Mouse (Mus musculus): ENCODE measurements around the gene Idh3a. TPM values are rescaled to one million over a fixed set of nuclear protein-coding genes. Genes with fewer than 3 reads are reported as not detected.

Gene Idh3a
- polyA plus RNA-seq, 1 experiment: 84.4 TPM

DNA sequence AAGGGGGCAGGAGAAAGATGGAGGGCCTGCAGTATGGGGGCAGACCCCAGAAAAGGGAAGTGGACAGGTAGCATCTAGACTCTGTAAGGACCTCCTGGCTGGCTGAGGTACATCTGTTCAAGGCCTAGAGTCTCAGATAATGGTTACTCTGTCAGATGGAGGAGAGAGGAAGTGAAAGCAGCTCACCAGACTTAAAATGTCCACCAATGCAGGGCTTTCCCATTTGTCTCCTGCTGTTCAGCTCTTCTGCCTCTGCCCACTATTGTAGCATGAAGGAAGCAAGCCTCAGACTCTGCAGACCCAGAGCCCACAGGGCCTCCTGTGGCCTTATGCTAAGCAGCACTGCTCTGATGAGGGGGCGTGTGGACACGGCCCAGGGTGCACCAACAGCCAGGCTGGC lies 31.1 kb upstream of the Idh3a start:
- H3K36me3 ChIP-seq (ENCODE audit: control insufficient read depth, insufficient read depth): no peaks in the 10 kb centered on the region
- H3K79me2 ChIP-seq (ENCODE audit: control insufficient read depth, insufficient read depth): no peaks in the 10 kb centered on the region
- H3K4me3 ChIP-seq (ENCODE audit: insufficient read depth, poor library complexity, severe bottlenecking): no peak overlapping the region
- TF ChIP-seq USF1 (IDR thresholded peaks at IDR 0.05; ENCODE audit: low read depth): no peak
- no peak for TF ChIP-seq FOSL1 (IDR thresholded peaks at IDR 0.05; ENCODE audit: insufficient read depth, low read length, poor library complexity, severe bottlenecking)
- TF ChIP-seq MYOG (IDR thresholded peaks at IDR 0.05; ENCODE audit: control insufficient read depth, extremely low read depth, insufficient read length): no peak
- TF ChIP-seq MYOD1 (IDR thresholded peaks at IDR 0.05; ENCODE audit: control insufficient read depth, insufficient read length, low read depth): no peak
- TF ChIP-seq CTCF (IDR thresholded peaks at IDR 0.05; ENCODE audit: control insufficient read depth, insufficient read depth, insufficient read length): no peak
- TF ChIP-seq MAX (IDR thresholded peaks at IDR 0.05): no peak
- TF ChIP-seq CEBPB (IDR thresholded peaks at IDR 0.05; ENCODE audit: low read depth): no peak
- no peaks in the 10 kb centered on the region for H3K79me3 ChIP-seq (ENCODE audit: low read depth)
- H3K27me3 ChIP-seq (ENCODE audit: control insufficient read depth, insufficient read depth, insufficient read length): peaks cover 4% of the 10 kb centered on the region
- no peak overlapping the region for H3ac ChIP-seq (ENCODE audit: control insufficient read depth, insufficient read length, low read depth)

DNA sequence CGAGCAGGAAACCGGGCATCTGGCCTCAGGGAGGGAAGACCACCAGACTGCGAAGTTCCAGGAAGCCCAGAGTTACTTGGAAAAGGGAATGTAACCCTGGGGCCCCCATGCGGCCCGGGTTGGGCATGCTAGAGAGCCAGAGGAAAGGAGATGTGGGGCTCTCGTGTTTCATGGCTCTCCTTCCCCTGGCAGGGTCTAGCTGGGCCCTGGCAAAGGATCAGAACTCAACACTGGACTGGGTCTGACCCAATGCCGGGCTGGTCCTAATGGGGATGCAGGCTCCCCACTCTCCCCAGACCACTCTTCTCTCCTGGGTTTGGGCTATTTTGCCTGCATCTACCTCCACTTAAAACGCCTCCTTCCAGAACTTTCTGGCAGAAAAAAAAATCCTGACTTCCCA lies 27.4 kb upstream of the Idh3a start:
- H3K27me3 ChIP-seq (ENCODE audit: control insufficient read depth, insufficient read depth, insufficient read length): peaks cover 4% of the 10 kb centered on the region
- H3K36me3 ChIP-seq (ENCODE audit: control insufficient read depth, insufficient read depth): no peaks in the 10 kb centered on the region
- no peak overlapping the region for H3ac ChIP-seq (ENCODE audit: control insufficient read depth, insufficient read length, low read depth)
- no peaks in the 10 kb centered on the region for H3K79me3 ChIP-seq (ENCODE audit: low read depth)
- H3K4me3 ChIP-seq (ENCODE audit: insufficient read depth, poor library complexity, severe bottlenecking): no peak overlapping the region
- no peaks in the 10 kb centered on the region for H3K79me2 ChIP-seq (ENCODE audit: control insufficient read depth, insufficient read depth)
- TF ChIP-seq MAX (IDR thresholded peaks at IDR 0.05) (no peak), MYOG (IDR thresholded peaks at IDR 0.05; ENCODE audit: control insufficient read depth, extremely low read depth, insufficient read length) (no peak)

DNA sequence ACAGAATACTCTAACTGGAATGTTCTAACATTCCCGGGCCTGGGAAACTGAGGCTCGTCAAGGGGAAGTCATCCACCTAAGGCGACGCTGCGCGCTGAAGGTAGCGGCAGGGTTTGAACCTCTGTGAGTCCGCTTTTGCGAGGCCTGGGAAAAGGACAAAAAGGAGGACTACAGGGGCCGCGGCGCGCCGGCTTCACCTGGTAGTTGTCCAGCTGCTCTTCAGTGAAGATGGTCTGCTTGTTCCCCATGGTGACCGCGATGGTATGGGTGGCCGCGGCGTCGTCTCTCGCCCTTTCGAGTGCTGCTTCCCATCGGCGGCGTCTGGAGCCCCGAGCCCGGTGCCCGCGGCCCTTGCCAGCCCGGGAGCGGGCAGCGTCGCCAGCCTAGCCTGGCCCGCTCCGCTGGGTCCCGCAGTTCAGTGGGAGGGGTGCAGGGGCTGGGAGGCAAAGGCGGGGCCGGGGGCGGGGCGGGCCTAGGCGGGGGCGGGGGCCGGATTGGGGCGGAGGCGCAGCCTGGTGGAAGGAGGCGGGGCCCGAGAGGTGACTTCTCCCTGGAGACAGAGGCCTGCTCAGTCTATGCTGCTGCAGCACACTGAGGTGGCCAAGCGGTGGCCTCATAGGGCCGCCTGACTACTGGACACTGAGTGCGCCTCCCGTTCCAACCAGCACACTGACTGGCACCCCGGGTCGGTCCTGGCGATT lies 26.2 kb upstream of the Idh3a start, which contains the start of gene Cib2:
Gene Cib2, minus strand, starts transcription at position 448 of the 701 bp plus-strand sequence.
- H3K79me3 ChIP-seq (ENCODE audit: low read depth): no peaks in the 10 kb centered on the region
- H3K79me2 ChIP-seq (ENCODE audit: control insufficient read depth, insufficient read depth): no peaks in the 10 kb centered on the region
- H3K27me3 ChIP-seq (ENCODE audit: control insufficient read depth, insufficient read depth, insufficient read length): peaks cover 4% of the 10 kb centered on the region
- TF ChIP-seq CTCF (IDR thresholded peaks at IDR 0.05; ENCODE audit: control insufficient read depth, insufficient read depth, insufficient read length) (peak; percentile 20), FOSL1 (IDR thresholded peaks at IDR 0.05; ENCODE audit: insufficient read depth, low read length, poor library complexity, severe bottlenecking) (no peak)
- H3ac ChIP-seq (ENCODE audit: control insufficient read depth, insufficient read length, low read depth): peak within 1 kb of the TSS; percentile 63
- H3K4me3 ChIP-seq (ENCODE audit: insufficient read depth, poor library complexity, severe bottlenecking): no peak within 1 kb of the TSS
- no peaks in the 10 kb centered on the region for H3K36me3 ChIP-seq (ENCODE audit: control insufficient read depth, insufficient read depth)

DNA sequence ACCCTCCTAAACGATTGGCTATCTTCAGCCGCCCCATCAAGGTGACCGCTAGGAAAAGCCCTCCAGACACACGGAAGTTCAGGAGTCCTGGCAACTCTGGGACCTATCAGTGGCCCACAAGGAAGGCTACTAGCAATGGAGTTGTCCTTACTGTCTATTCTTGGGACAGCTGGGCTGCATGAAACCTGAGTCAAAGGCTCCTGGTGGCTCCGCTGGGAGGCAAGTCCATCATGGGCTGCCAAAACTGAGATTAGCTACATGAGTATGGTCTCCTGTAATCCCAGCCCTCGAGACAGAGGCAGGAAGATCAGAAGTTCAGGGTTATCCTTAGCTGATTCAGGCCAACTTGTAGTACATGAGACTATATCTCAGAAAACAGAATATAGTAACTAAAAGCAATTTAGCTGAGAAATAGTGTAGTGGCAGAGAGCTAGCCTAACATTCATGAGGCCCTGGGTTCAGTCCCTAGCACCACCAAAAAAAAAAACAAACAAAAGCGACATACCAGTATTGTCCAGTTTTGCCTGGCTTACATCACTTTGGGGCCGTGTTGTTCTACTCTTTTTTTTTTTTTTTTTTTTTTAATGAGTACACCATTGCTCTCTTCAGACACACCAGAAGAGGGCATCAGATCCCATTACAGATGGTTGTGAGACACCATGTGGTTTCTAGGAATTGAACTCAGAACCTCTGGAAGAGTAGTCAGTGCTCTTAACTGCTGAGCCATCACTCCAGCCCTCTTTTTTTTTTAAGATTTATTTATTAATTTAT lies 25.1 kb upstream of the Idh3a start:
- H3K79me3 ChIP-seq (ENCODE audit: low read depth): no peaks in the 10 kb centered on the region
- no peaks in the 10 kb centered on the region for H3K79me2 ChIP-seq (ENCODE audit: control insufficient read depth, insufficient read depth)
- no peak overlapping the region for H3K4me3 ChIP-seq (ENCODE audit: insufficient read depth, poor library complexity, severe bottlenecking)
- H3K36me3 ChIP-seq (ENCODE audit: control insufficient read depth, insufficient read depth): no peaks in the 10 kb centered on the region
- no peak overlapping the region for H3ac ChIP-seq (ENCODE audit: control insufficient read depth, insufficient read length, low read depth)
- TF ChIP-seq MAX (IDR thresholded peaks at IDR 0.05): no peak
- no peak for TF ChIP-seq MYOG (IDR thresholded peaks at IDR 0.05; ENCODE audit: control insufficient read depth, extremely low read depth, insufficient read length)
- TF ChIP-seq CTCF (IDR thresholded peaks at IDR 0.05; ENCODE audit: control insufficient read depth, insufficient read depth, insufficient read length): no peak
- no peak for TF ChIP-seq FOSL1 (IDR thresholded peaks at IDR 0.05; ENCODE audit: insufficient read depth, low read length, poor library complexity, severe bottlenecking)
- TF ChIP-seq USF1 (IDR thresholded peaks at IDR 0.05; ENCODE audit: low read depth): no peak
- no peak for TF ChIP-seq CEBPB (IDR thresholded peaks at IDR 0.05; ENCODE audit: low read depth)
- TF ChIP-seq MYOD1 (IDR thresholded peaks at IDR 0.05; ENCODE audit: control insufficient read depth, insufficient read length, low read depth): no peak
- H3K27me3 ChIP-seq (ENCODE audit: control insufficient read depth, insufficient read depth, insufficient read length): peaks cover 4% of the 10 kb centered on the region

DNA sequence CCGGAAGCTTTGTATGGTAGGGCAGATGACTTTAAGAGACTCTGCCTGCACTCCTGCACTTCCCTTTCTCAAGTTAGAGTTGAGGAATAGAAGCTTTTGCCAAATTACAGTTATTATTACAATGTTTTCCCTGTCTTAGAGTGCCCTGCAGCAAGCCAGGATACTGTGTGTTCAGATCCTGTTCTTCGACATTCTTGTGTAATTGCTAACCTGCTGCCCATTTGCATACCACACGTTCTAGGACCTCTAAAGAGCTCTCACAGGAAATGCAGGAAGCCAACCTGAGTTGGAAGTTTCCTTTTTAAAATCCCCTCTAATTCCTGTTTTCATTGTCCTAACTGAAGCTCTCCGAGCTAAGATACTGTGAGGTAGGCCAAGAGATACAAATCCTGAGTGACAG lies 19.2 kb upstream of the Idh3a start:
- no peaks in the 10 kb centered on the region for H3K36me3 ChIP-seq (ENCODE audit: control insufficient read depth, insufficient read depth)
- no peaks in the 10 kb centered on the region for H3K79me3 ChIP-seq (ENCODE audit: low read depth)
- H3ac ChIP-seq (ENCODE audit: control insufficient read depth, insufficient read length, low read depth): no peak overlapping the region
- TF ChIP-seq FOSL1 (IDR thresholded peaks at IDR 0.05; ENCODE audit: insufficient read depth, low read length, poor library complexity, severe bottlenecking) (no peak), MYOG (IDR thresholded peaks at IDR 0.05; ENCODE audit: control insufficient read depth, extremely low read depth, insufficient read length) (no peak), CEBPB (IDR thresholded peaks at IDR 0.05; ENCODE audit: low read depth) (no peak), USF1 (IDR thresholded peaks at IDR 0.05; ENCODE audit: low read depth) (no peak), CTCF (IDR thresholded peaks at IDR 0.05; ENCODE audit: control insufficient read depth, insufficient read depth, insufficient read length) (no peak), MYOD1 (IDR thresholded peaks at IDR 0.05; ENCODE audit: control insufficient read depth, insufficient read length, low read depth) (no peak)
- H3K79me2 ChIP-seq (ENCODE audit: control insufficient read depth, insufficient read depth): no peaks in the 10 kb centered on the region
- no peak overlapping the region for H3K4me3 ChIP-seq (ENCODE audit: insufficient read depth, poor library complexity, severe bottlenecking)
- no peaks in the 10 kb centered on the region for H3K27me3 ChIP-seq (ENCODE audit: control insufficient read depth, insufficient read depth, insufficient read length)

DNA sequence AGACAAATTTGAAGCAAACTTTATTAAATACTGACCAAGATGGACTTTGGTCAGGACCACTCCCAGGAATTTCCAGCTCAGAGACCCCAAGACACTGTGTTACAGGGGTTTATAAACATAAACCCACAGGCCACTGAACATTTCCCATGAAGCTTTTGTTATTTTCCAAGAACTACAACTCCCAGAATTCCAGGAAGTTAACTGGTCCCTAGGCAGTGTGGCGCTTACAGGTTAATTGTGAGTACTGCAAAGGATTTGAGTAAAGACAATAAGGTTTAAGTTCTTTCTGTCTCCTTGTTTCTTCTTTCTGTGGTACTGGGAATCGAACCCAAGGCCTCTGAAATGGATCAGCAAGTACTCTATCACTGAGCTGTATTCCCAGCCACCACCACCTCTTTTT lies 17.4 kb upstream of the Idh3a start:
- H3K27me3 ChIP-seq (ENCODE audit: control insufficient read depth, insufficient read depth, insufficient read length): no peaks in the 10 kb centered on the region
- H3K79me3 ChIP-seq (ENCODE audit: low read depth): no peaks in the 10 kb centered on the region
- no peaks in the 10 kb centered on the region for H3K79me2 ChIP-seq (ENCODE audit: control insufficient read depth, insufficient read depth)
- H3K36me3 ChIP-seq (ENCODE audit: control insufficient read depth, insufficient read depth): no peaks in the 10 kb centered on the region
- no peak overlapping the region for H3ac ChIP-seq (ENCODE audit: control insufficient read depth, insufficient read length, low read depth)
- H3K4me3 ChIP-seq (ENCODE audit: insufficient read depth, poor library complexity, severe bottlenecking): no peak overlapping the region
- no peak for TF ChIP-seq CTCF (IDR thresholded peaks at IDR 0.05; ENCODE audit: control insufficient read depth, insufficient read depth, insufficient read length)
- no peak for TF ChIP-seq FOSL1 (IDR thresholded peaks at IDR 0.05; ENCODE audit: insufficient read depth, low read length, poor library complexity, severe bottlenecking)
- TF ChIP-seq CEBPB (IDR thresholded peaks at IDR 0.05; ENCODE audit: low read depth): no peak
- no peak for TF ChIP-seq USF1 (IDR thresholded peaks at IDR 0.05; ENCODE audit: low read depth)
- TF ChIP-seq MAX (IDR thresholded peaks at IDR 0.05): no peak
- no peak for TF ChIP-seq MYOD1 (IDR thresholded peaks at IDR 0.05; ENCODE audit: control insufficient read depth, insufficient read length, low read depth)
- TF ChIP-seq MYOG (IDR thresholded peaks at IDR 0.05; ENCODE audit: control insufficient read depth, extremely low read depth, insufficient read length): no peak
